Mouse (Mus musculus) lung, adult 2 months (tissue): ENCODE data around the gene Styx.

Source experiments
- CTCF ChIP-seq: fragments of 200-500 bp; IDR thresholded peaks from 2 replicates; pipeline ENCODE4 v1.5.1; 2011; ENCODE audit warnings: mild to moderate bottlenecking, low read length, control low read depth; ENCODE audit not compliant: insufficient read depth
- POLR2A ChIP-seq: fragments of 200-500 bp; IDR thresholded peaks from 2 replicates; pipeline ENCODE4 v1.6.1; 2011; ENCODE audit warnings: low read depth, mild to moderate bottlenecking, control low read depth, low read length, borderline replicate concordance; ENCODE audit errors: extremely low read depth

- TF ChIP-seq POLR2A (peak; percentile 37; the same call in 1 of the 2 replicates), CTCF (no peak)
These were observed at the start of gene Styx for GRCm38 (mm10) chr14:45350931-45351859.
